Mouse (Mus musculus): Measurements from ENCODE around the gene Zfp791.
A peak's percentile ranks its signal among the peaks of the same experiment; 100 is the strongest.
"Not testable (repeated sequence)": the region's sequence is repeated elsewhere in the genome, so short reads cannot be mapped to it uniquely, and the experiment has no call there.

Gene Zfp791

GRCm38 (mm10) chr8:85122995-85123394 is at the start of gene Zfp791:
Gene Zfp791, minus strand, starts transcription at chr8:85123095.
- no peak for DNase-seq (ENCODE audit: low read depth, low spot score)

DNA sequence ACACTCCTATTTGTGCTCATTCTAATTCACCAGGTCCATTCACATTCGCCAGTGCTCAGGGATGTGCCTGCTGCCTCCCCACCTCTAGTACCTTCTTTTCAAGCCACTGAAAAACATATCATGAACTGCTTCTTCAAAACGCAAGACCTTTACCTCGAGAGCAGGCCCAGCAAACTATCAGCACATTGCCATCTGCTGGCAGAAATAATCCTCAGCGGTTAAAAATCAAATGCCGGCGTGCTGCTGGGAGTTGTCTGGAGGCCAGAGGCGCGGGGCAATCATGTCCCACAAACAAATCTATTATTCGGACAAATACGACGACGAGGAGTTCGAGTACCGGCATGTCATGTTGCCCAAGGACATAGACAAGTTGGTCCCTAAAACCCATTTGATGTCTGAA is 48.4 kb upstream of the Zfp791 start:
- peak; percentile 38 for DNase-seq (ENCODE audit: low read depth, low spot score)

DNA sequence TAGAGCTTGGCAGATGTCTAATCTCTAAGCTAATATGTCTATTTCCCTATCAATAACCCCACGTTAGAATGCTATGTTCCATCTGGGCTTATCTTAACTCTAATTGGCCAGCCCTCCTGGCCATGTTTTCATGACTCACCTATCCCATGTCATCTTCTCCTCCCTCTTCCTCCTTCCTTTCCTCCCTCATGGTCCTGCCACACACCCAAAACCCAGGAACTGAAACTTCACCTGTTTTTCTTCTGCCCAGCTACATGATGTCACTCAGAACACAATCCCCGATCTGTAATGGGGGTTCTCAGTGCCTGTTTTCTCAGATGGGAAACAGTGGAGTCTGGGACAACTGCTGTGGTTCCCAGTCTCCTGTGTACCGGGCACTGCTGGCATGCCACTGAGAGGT is 28.7 kb upstream of the Zfp791 start, which contains the start of gene Cks1brt:
Gene Cks1brt, plus strand, starts transcription at position 301 of the 400 bp plus-strand sequence.
- no peak for DNase-seq (ENCODE audit: low read depth, low spot score)

DNA sequence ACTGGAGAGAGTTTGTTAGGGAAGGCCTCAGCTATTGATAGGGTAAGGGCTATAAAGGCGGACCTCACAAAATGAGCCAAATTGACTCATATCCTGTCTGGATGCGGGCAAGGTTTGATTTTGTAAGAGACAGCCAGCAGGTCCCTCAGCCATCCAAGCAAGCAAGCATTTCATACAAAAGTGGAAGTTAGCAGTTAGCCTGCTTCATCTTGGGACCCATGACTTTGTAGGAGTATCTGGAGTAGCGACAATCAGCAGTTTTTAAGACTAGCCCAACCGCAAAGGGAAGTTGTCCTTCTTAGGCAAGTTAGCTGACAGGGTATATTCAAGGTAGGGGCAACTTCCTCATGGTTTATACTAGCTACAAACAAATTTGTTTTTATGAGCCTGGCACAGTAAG is 19.6 kb upstream of the Zfp791 start:
- DNase-seq (ENCODE audit: low read depth, low spot score): no peak

GRCm38 (mm10) chr8:85135690-85136089 is 12.8 kb upstream of the Zfp791 start:
- not testable (repeated sequence) for DNase-seq (ENCODE audit: low read depth, low spot score)

DNA sequence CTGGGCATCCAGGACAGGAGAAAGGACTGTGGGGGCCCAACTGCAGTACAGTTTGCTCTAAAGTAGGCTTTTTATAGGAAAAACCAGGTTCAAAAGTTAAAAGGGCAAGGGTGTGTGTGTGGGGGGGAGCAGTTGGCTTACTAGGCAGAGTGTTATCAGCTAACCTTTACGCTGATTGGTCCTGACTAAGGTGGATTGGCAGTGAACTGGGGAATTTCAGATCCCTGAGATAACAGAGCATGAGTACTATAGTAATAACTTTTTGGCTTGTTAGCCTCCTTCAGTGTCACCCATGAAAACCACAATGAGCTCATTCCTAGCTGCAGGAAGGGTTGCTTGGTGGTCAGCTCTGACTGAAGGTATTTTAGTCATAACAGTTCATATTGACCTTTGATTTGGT is 9.4 kb upstream of the Zfp791 start:
- DNase-seq (ENCODE audit: low read depth, low spot score): no peak

- no peak for DNase-seq (ENCODE audit: low read depth, low spot score)
These were observed 796 bp upstream of the Zfp791 start for GRCm38 (mm10) chr8:85123691-85124090.

DNA sequence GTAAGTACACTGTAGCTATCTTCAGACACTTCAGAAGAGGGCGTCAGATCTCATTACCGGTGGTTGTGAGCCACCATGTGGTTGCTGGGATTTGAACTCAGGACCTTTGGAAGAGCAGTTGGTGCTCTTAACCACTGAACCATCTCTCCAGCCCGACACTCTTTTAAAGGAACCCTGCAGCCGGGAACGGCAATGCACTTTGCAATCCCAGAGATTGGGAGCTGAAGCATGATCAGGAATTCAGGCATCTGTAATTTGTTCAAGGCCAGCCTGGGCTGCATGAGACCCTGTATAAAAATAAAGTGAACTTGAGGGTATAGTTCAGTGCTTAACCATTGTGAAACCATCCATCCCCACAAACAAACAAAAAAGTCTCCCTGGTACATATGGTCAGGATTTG is 2.6 kb downstream of the Zfp791 start:
- not testable (repeated sequence) for DNase-seq (ENCODE audit: low read depth, low spot score)

DNA sequence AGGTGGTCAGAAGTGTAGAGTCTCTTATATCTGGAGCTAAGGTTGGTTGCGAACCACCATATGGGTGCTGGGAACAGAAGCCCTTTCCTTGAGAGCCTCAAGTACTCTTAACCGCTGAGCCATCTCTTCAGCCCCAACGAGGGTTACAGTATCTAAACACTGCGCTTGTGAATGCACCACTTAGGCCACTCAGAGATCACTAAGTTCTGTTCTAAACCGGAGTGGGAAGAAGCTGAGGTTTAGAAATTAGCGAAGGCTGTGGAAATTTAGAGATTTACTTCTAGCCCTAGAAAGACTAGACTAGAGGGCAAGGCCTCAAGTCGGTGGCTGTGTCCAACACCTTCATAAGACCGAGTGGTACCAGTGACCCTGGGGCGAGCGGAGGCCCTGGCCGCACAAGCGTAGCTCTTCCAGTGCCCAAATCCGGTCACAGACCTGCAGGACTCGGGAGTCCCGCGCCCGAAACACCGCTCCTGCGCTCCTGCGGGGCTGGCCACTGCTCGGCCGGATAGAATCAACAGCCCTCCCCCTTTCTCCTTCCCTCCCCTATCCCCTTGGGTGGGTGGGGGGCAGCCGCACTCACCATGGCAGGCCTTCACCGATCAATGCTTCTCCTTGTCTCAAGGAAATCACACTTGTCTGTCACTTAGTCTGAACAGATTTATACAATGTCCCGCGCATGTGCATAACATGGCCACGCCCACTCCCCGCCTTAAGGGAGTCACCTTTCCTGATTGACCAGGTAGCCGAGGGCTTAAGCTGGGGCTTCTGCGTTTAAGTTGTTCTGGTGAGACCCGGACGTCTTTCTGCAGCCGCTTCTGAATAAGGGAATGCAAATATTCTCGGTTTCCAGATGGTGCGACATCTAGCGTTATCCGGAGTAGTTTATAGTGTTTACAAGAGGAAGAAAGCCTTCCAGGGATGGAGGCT is 3.6 kb downstream of the Zfp791 start:
- peak; percentile 87 for DNase-seq (ENCODE audit: low read depth, low spot score)

DNA sequence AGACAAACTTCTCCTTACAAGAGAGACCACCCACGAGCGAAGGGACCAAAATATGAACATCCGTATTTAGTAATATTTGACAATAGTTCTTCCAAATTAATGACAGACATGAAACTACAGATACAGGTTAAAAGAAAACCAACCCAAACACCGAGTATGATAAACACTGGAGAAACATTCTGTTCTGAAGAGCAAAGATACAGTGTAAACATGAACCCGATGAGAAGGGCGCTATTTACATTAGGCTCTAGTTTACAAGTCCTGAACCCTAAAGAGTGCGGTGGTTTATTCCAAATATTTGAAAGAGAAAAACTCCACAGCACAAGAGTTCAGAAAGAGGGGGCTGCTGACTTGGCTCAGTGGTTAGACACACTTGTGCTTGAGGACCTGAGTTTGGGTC is 5.9 kb downstream of the Zfp791 start:
- DNase-seq (ENCODE audit: low read depth, low spot score): no peak

DNA sequence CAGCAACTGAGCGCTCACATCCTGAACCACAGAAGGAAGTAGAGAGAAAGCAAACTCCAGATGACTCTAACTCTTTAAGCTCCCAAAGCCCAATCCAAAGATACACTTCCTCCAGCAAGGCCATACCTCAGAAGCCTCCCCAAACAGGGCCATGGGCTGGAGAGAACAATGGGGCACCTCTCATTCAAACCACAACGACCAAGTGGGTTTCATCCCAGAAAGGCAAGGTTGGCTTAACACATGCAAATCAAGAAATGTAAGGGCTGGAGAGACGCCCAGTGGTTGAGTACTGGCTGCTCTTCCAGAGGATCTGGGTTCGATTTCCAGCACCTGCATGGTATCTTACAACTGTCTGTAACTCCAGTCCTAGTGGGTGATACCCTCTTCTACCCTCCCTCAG is 7.4 kb downstream of the Zfp791 start:
- DNase-seq (ENCODE audit: low read depth, low spot score): no peak

- DNase-seq (ENCODE audit: low read depth, low spot score): no peak
These were observed 9.7 kb downstream of the Zfp791 start for GRCm38 (mm10) chr8:85113241-85113640.

DNA sequence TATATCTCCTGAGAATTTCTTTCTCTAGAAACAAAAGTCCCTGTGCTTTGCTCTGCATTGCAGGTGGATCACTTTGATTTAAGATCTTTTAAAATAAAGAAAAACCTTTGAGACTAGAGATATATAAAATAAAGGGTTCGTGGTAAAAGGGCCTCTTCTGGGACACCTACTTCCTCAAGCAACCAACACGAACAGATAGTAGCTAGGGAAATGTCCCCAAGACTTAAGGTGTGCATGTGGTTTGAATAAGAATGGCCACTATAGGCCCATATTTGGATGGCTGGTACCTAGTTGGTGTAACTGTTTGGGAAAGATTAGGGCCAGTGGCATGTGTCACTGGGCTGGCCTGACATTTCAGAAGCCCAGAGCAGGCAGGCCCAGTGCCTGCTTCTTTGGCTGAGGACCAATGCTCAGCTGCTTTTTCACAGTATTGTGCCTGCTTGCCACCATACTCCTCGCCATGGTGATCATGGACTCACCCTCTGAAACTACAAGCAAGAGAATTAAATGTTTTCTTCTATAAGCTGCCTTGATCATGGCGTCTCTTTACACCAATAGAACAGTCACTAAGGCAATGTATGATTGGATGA is 22.7 kb downstream of the Zfp791 start:
- DNase-seq (ENCODE audit: low read depth, low spot score): no peak

- no peak for DNase-seq (ENCODE audit: low read depth, low spot score)
These were observed 26.0 kb downstream of the Zfp791 start for GRCm38 (mm10) chr8:85096850-85097249.

DNA sequence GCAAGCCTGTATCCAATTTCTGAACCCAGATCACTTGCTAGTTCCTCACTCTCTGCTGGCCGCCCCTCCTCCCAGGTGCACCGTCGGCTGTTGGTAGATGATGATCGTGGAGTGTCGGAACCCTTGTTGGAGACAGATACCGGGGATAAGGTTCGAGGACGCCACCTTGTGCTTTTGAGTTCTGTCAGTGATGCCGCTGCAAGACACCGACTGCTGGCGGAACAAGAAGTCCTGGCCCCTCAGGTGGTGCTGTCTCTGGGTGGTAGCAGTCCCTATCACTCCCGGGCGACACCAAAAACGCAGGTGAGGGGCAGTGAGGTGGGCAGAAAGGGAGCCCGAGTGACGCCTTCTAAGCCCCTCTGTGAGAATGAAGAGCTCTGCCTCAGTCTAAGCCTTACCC is 26.7 kb downstream of the Zfp791 start:
- DNase-seq (ENCODE audit: low read depth, low spot score): no peak

GRCm38 (mm10) chr8:85095566-85095965 is 27.3 kb downstream of the Zfp791 start:
- DNase-seq (ENCODE audit: low read depth, low spot score): no peak

- no peak for DNase-seq (ENCODE audit: low read depth, low spot score)
These were observed 27.8 kb downstream of the Zfp791 start for GRCm38 (mm10) chr8:85095051-85095450.

DNA sequence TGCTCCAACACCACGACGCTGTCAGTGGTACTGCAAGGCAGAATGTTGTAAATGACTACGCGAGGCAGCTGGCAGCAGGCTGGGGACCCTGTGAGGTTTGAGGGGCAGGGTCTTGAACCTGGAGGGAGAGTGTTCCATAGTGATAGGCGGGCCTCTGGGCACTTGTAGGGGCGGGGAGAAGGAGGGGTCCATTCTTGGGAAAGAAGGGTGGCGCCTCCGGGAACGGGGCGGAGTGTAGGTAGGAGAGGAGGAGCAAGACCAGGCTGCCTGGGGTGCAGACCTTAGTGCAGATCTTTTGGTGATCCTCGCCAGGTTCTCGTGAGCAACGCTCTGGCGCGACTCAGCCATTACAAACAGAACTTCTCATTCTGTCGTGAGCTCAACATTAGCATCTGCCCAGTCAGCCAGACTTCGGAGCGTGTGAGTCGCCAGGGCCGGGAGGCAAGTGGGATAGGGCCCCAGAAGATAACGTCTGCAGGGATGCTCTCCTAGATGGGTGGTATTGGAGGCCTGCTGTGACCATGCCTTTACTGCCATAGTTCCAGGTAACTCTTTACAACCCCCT is 31.3 kb downstream of the Zfp791 start:
- no peak for DNase-seq (ENCODE audit: low read depth, low spot score)

DNA sequence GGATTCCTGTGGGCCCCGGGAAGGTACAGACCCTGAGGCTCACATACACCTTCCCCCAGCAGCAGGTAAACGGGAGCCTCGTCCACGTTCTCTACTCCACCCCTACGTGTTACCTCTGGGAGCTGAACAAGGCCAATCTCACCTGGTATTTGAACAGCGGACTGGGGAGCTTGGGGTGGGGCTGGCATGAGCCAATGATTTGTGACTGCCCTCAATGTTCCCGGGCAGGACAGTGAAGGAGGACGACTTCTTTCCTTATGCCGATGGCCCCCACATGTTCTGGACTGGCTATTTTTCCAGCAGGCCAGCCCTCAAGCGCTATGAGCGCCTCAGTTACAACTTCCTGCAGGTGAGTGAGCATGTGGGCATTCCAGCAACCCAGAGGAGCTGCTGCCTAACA is 32.0 kb downstream of the Zfp791 start:
- DNase-seq (ENCODE audit: low read depth, low spot score): no peak

GRCm38 (mm10) chr8:85088771-85089170 is 34.1 kb downstream of the Zfp791 start:
- no peak for DNase-seq (ENCODE audit: low read depth, low spot score)

DNA sequence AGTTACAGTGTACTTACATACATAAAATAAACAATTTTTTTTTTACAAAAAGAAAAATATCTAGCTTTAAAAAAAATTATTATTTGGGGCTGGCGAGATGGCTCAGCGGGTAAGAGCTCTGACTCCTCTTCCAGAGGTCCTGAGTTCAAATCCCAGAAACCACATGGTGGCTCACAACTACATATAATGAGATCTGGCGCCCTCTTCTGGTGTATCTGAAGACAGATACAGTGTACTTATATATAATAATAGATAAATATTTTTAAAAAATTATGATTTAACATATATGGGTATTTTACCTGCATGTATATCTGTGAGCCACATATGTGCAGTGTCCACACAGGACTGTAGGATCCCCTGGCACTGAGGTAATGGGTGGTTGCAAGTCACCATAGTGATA is 36.7 kb downstream of the Zfp791 start:
- no peak for DNase-seq (ENCODE audit: low read depth, low spot score)

DNA sequence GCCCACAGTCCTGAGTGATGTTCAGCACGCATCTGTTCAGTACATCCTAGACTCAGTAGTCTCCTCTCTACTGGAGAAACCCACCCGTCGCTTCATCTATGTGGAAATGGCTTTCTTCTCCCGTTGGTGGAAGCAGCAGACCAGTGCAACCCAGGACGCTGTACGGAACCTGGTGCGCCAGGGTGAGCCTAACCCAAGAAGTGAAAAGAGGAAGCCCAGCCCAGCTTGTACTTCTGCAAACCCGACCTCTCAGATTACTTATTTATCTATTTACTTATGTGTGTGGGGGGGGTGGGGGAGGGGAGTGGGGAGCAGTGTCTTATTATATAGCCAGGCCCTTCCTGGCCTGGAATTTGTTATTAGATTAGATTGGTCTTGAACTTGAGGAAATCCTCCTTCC is 38.3 kb downstream of the Zfp791 start:
- DNase-seq (ENCODE audit: low read depth, low spot score): no peak
